9 mouse cellular contexts compared by ENCODE assay signal in the genomic region with DNA sequence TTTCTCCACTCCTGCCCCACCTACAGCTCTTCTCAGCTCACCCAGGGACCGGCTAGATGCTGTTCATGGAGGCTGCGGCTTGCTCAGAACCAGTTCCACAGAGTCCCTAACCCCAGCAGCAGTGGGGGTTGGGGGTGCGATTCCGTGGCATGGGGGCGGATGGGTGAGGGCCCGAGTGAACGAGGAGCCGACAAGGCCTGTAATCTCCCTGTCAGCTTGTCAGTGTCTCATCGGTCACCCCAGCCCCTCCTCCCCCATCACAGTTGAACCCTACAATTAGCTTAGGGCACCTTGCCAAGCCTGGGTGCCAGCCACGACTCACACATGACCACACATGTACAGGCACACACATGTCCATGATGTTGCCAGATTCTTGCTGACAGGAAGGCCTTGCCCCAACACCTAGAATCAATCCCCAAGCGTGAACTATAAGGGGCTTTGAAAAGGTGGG. TPM values are rescaled to one million over a fixed set of nuclear protein-coding genes. Genes with fewer than 3 reads are reported as not detected.
A peak's percentile ranks its signal among the peaks of the same experiment; 100 is the strongest.
DNase-seq lines count a peak whose midpoint lies in the region; ATAC-seq and TF ChIP-seq lines count a peak whose summit lies in the region.
"Had no signal": no experiment of that assay in that cellular context is flagged by ENCODE, and none has a peak within 500 bp of the region (broad histone marks: within the 10 kb centered on the region; RNA-seq: fewer than 3 reads in every experiment).

No protein-coding gene starts in this region.

- H3K27me3 ChIP-seq in kidney, embryonic 15.5 days, result no peaks in the 10 kb centered on the region
- H3K27me3 ChIP-seq in embryonic facial prominence, embryonic 10.5 days (replicated peaks; ENCODE audit: low read depth, poor library complexity, severe bottlenecking), result no peaks in the 10 kb centered on the region
- H3K27me3 ChIP-seq in hindbrain, postnatal 0 days (ENCODE audit: insufficient read depth, low read length), result no peaks in the 10 kb centered on the region
- H3K27me3 ChIP-seq in midbrain, embryonic 16.5 days (ENCODE audit: control insufficient read depth, insufficient read depth, low read depth, low read length), result no peaks in the 10 kb centered on the region

- H3K9me3 ChIP-seq in kidney, embryonic 15.5 days (replicated peaks), result no peaks in the 10 kb centered on the region
- H3K9me3 ChIP-seq in embryonic facial prominence, embryonic 10.5 days, result no peaks in the 10 kb centered on the region
- no peaks in the 10 kb centered on the region for H3K9me3 ChIP-seq in hindbrain, postnatal 0 days (ENCODE audit: low read length)
- no peaks in the 10 kb centered on the region for H3K9me3 ChIP-seq in midbrain, embryonic 16.5 days (replicated peaks; ENCODE audit: control insufficient read depth, low read length, poor library complexity, severe bottlenecking)
- H3K9me3 ChIP-seq: megakaryocyte, embryonic 14.5 days had no signal

- no peak for ATAC-seq in kidney, embryonic 15.5 days (replicated peaks; ENCODE audit: low FRiP score)
- no peak for ATAC-seq in hindbrain, postnatal 0 days
- ATAC-seq in midbrain, embryonic 16.5 days, result no peak
- ATAC-seq in granulocyte monocyte progenitor cell, adult 5-6 weeks (replicated peaks; ENCODE audit: poor library complexity, severe bottlenecking), result no peak

- 44% methylated on average over 11 of the region's 11 CpGs for WGBS in kidney, embryonic 15.5 days
- WGBS in embryonic facial prominence, embryonic 10.5 days, result 60% methylated on average over 11 of the region's 11 CpGs
- 46% methylated on average over 11 of the region's 11 CpGs for WGBS in hindbrain, postnatal 0 days
- 49% methylated on average over 11 of the region's 11 CpGs for WGBS in midbrain, embryonic 16.5 days

- no peak overlapping the region for H3K9ac ChIP-seq in kidney, embryonic 15.5 days
- H3K9ac ChIP-seq in hindbrain, postnatal 0 days (replicated peaks; ENCODE audit: low read length), result no peak overlapping the region
- H3K9ac ChIP-seq in midbrain, embryonic 16.5 days (ENCODE audit: low read depth, low read length), result no peak overlapping the region

- TF ChIP-seq CTCF in hindbrain, postnatal 0 days (IDR thresholded peaks at IDR 0.05; ENCODE audit: low read depth), result no peak

- no peak overlapping the region for H3K4me2 ChIP-seq in kidney, embryonic 15.5 days
- H3K4me2 ChIP-seq in hindbrain, postnatal 0 days (ENCODE audit: low read depth, low read length), result peak overlapping the region; percentile 96
- H3K4me2 ChIP-seq in midbrain, embryonic 16.5 days (ENCODE audit: low read length), result peak overlapping the region; percentile 98; the same call in 1 of the 2 replicates

- no peak overlapping the region for H3K4me3 ChIP-seq in kidney, embryonic 15.5 days (replicated peaks)
- H3K4me3 ChIP-seq in embryonic facial prominence, embryonic 10.5 days, result peak overlapping the region; percentile 76; the same call in 1 of the 2 replicates
- no peak overlapping the region for H3K4me3 ChIP-seq in hindbrain, postnatal 0 days (ENCODE audit: low read length)
- no peak overlapping the region for H3K4me3 ChIP-seq in midbrain, embryonic 16.5 days (ENCODE audit: low read depth, low read length)
- H3K4me3 ChIP-seq: gastrocnemius, adult 2 months; megakaryocyte, embryonic 14.5 days had no signal

- no peaks in the 10 kb centered on the region for H3K36me3 ChIP-seq in kidney, embryonic 15.5 days
- peaks cover 39% of the 10 kb centered on the region for H3K36me3 ChIP-seq in embryonic facial prominence, embryonic 10.5 days (replicated peaks)
- no peaks in the 10 kb centered on the region for H3K36me3 ChIP-seq in hindbrain, postnatal 0 days (ENCODE audit: insufficient read depth, low read length)
- no peaks in the 10 kb centered on the region for H3K36me3 ChIP-seq in midbrain, embryonic 16.5 days (ENCODE audit: control insufficient read depth, insufficient read depth, low read length)

- DNase-seq in kidney, adult 9 months, result peak; percentile 40
- no peak for DNase-seq in embryonic facial prominence, embryonic 10.5 days (ENCODE audit: low spot score)
- DNase-seq in hindbrain, postnatal 0 days (ENCODE audit: low spot score), result no peak
- no peak for DNase-seq in layer of hippocampus, adult 18-20 months (ENCODE audit: low spot score in 2 of 2)
- DNase-seq: gastrocnemius, adult 2 months had no signal

- no peak overlapping the region for H3K27ac ChIP-seq in kidney, embryonic 15.5 days
- H3K27ac ChIP-seq in embryonic facial prominence, embryonic 10.5 days (replicated peaks), result no peak overlapping the region
- H3K27ac ChIP-seq in hindbrain, postnatal 0 days, result 0 out of 2 replicates have a peak overlapping the region, but pooled peaks have one; percentile 13
- H3K27ac ChIP-seq in midbrain, embryonic 16.5 days (ENCODE audit: low read length), result no peak overlapping the region

- peaks cover 97% of the 10 kb centered on the region for H3K4me1 ChIP-seq in kidney, embryonic 15.5 days
- peaks cover 97% of the 10 kb centered on the region for H3K4me1 ChIP-seq in embryonic facial prominence, embryonic 10.5 days
- peaks cover 54% of the 10 kb centered on the region for H3K4me1 ChIP-seq in hindbrain, postnatal 0 days (ENCODE audit: insufficient read depth, low read length)
- peaks cover 72% of the 10 kb centered on the region for H3K4me1 ChIP-seq in midbrain, embryonic 16.5 days (ENCODE audit: control insufficient read depth, insufficient read depth, low read length)

RNA-seq across cellular contexts. Expression of a gene that starts 5.7 kb away (rescaled TPM):
- polyA plus RNA-seq in kidney, embryonic 15.5 days (2015; fragmentation: Nextera tagmentation; extraction: Ambion mirVana), result 138 and 160 TPM in 2 replicates
- 146 and 152 TPM in 2 replicates for polyA plus RNA-seq in embryonic facial prominence, embryonic 10.5 days (2016; fragmentation: Nextera tagmentation; extraction: Ambion mirVana)
- total RNA-seq in hindbrain, postnatal 0 days (2014; rRNA removed), result 239 and 274 TPM in 2 replicates
- 64.1 and 64.7 TPM in 2 replicates for polyA plus RNA-seq in hindbrain, postnatal 0 days (2015; fragmentation: Nextera tagmentation; extraction: Ambion mirVana)
- polyA plus RNA-seq in midbrain, embryonic 16.5 days (2015; fragmentation: Nextera tagmentation; extraction: Ambion mirVana), result 90.1 and 92.1 TPM in 2 replicates
- 10 to 100 TPM; 46.4 to 55.0 TPM for total RNA-seq in layer of hippocampus, adult 18-20 months (2021)
- total RNA-seq in granulocyte monocyte progenitor cell, adult 5-6 weeks (2014; fragmentation: Nextera tagmentation), result 19.1 and 23.4 TPM in 2 replicates
- 11.0 and 14.7 TPM in 2 replicates for total RNA-seq in granulocyte monocyte progenitor cell, adult 5-6 weeks (2017)

RNA-seq across cellular contexts. Expression of a gene that starts 21.4 kb away (rescaled TPM):
- polyA plus RNA-seq in kidney, embryonic 15.5 days (2015; fragmentation: Nextera tagmentation; extraction: Ambion mirVana), result 17.0 and 19.2 TPM in 2 replicates
- 26.1 and 29.1 TPM in 2 replicates for polyA plus RNA-seq in embryonic facial prominence, embryonic 10.5 days (2016; fragmentation: Nextera tagmentation; extraction: Ambion mirVana)
- 73.9 and 79.9 TPM in 2 replicates for total RNA-seq in hindbrain, postnatal 0 days (2014; rRNA removed)
- polyA plus RNA-seq in hindbrain, postnatal 0 days (2015; fragmentation: Nextera tagmentation; extraction: Ambion mirVana), result 60.1 and 62.2 TPM in 2 replicates
- polyA plus RNA-seq in midbrain, embryonic 16.5 days (2015; fragmentation: Nextera tagmentation; extraction: Ambion mirVana), result 120 and 124 TPM in 2 replicates
- total RNA-seq in layer of hippocampus, adult 18-20 months (2021), result 10 to 100 TPM; 34.8 to 39.1 TPM
- total RNA-seq in granulocyte monocyte progenitor cell, adult 5-6 weeks (2014; fragmentation: Nextera tagmentation), result 4.3 and 6.1 TPM in 2 replicates
- total RNA-seq in granulocyte monocyte progenitor cell, adult 5-6 weeks (2017), result 2.5 and 4.7 TPM in 2 replicates

RNA-seq across cellular contexts. Expression of a gene that starts 25.5 kb away (rescaled TPM):
- 15.4 and 16.5 TPM in 2 replicates for polyA plus RNA-seq in kidney, embryonic 15.5 days (2015; fragmentation: Nextera tagmentation; extraction: Ambion mirVana)
- 16.1 and 20.6 TPM in 2 replicates for polyA plus RNA-seq in embryonic facial prominence, embryonic 10.5 days (2016; fragmentation: Nextera tagmentation; extraction: Ambion mirVana)
- total RNA-seq in hindbrain, postnatal 0 days (2014; rRNA removed), result 19.7 and 30.6 TPM in 2 replicates
- polyA plus RNA-seq in hindbrain, postnatal 0 days (2015; fragmentation: Nextera tagmentation; extraction: Ambion mirVana), result 15.8 and 17.8 TPM in 2 replicates
- 29.0 and 32.6 TPM in 2 replicates for polyA plus RNA-seq in midbrain, embryonic 16.5 days (2015; fragmentation: Nextera tagmentation; extraction: Ambion mirVana)
- 10 to 100 TPM; 19.2 to 21.2 TPM for total RNA-seq in layer of hippocampus, adult 18-20 months (2021)
- not detected in 2 replicates for total RNA-seq in granulocyte monocyte progenitor cell, adult 5-6 weeks (2014; fragmentation: Nextera tagmentation)
- total RNA-seq in granulocyte monocyte progenitor cell, adult 5-6 weeks (2017), result not detected in 2 replicates

RNA-seq across cellular contexts. Expression of a gene that starts 34.4 kb away (rescaled TPM):
- 14.8 and 16.7 TPM in 2 replicates for polyA plus RNA-seq in kidney, embryonic 15.5 days (2015; fragmentation: Nextera tagmentation; extraction: Ambion mirVana)
- polyA plus RNA-seq in embryonic facial prominence, embryonic 10.5 days (2016; fragmentation: Nextera tagmentation; extraction: Ambion mirVana), result 16.6 and 19.6 TPM in 2 replicates
- 3.3 and 4.8 TPM in 2 replicates for total RNA-seq in hindbrain, postnatal 0 days (2014; rRNA removed)
- 2.6 and 5.1 TPM in 2 replicates for polyA plus RNA-seq in hindbrain, postnatal 0 days (2015; fragmentation: Nextera tagmentation; extraction: Ambion mirVana)
- polyA plus RNA-seq in midbrain, embryonic 16.5 days (2015; fragmentation: Nextera tagmentation; extraction: Ambion mirVana), result 3.0 and 4.4 TPM in 2 replicates
- 1 to 10 TPM; 4.8 to 5.4 TPM for total RNA-seq in layer of hippocampus, adult 18-20 months (2021)
- total RNA-seq in granulocyte monocyte progenitor cell, adult 5-6 weeks (2014; fragmentation: Nextera tagmentation), result not detected in 2 replicates
- total RNA-seq in granulocyte monocyte progenitor cell, adult 5-6 weeks (2017), result 0.93 TPM in 1 of 2 replicates, not detected in the other

RNA-seq across cellular contexts. Expression of a gene that starts 36.4 kb away (rescaled TPM):
- 22.7 and 26.9 TPM in 2 replicates for polyA plus RNA-seq in kidney, embryonic 15.5 days (2015; fragmentation: Nextera tagmentation; extraction: Ambion mirVana)
- 23.8 and 26.8 TPM in 2 replicates for polyA plus RNA-seq in embryonic facial prominence, embryonic 10.5 days (2016; fragmentation: Nextera tagmentation; extraction: Ambion mirVana)
- total RNA-seq in hindbrain, postnatal 0 days (2014; rRNA removed), result 257 and 290 TPM in 2 replicates
- polyA plus RNA-seq in hindbrain, postnatal 0 days (2015; fragmentation: Nextera tagmentation; extraction: Ambion mirVana), result 71.2 and 72.7 TPM in 2 replicates
- 76.7 and 82.0 TPM in 2 replicates for polyA plus RNA-seq in midbrain, embryonic 16.5 days (2015; fragmentation: Nextera tagmentation; extraction: Ambion mirVana)
- total RNA-seq in layer of hippocampus, adult 18-20 months (2021), result 100 to 1,000 TPM; 157 to 166 TPM
- 9.2 and 10.5 TPM in 2 replicates for total RNA-seq in granulocyte monocyte progenitor cell, adult 5-6 weeks (2014; fragmentation: Nextera tagmentation)
- total RNA-seq in granulocyte monocyte progenitor cell, adult 5-6 weeks (2017), result 5.8 and 6.4 TPM in 2 replicates
